Mouse (Mus musculus): ENCODE data around the gene Usp43.

Usp43 gene

GRCm38 (mm10) chr11:67897064-67897560 lies 24.8 kb downstream of the Usp43 start:
- peak; percentile 22 for DNase-seq (ENCODE audit: low read depth, low spot score)

DNA sequence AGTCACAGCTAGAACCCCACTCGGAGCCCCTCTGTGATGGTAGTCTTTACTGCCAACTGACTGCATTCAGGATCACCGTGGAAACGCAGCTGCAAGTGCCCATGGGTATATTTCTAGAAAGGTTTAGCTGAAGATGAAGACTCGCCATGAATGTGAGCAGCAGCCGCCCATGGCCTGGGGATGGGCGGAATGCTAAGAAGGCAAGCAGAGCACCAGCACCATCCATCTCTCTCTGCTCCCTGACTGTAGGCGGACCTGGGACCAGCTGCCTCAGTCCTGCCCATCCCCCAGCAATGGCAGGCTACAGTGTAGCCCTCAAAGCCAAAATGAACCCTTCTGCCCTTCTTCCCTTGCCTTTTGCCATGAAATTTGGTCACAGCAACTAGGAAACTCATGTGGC lies 26.3 kb downstream of the Usp43 start:
- no peak for DNase-seq (ENCODE audit: low read depth, low spot score)

- DNase-seq (ENCODE audit: low read depth, low spot score), result no peak
Measured at GRCm38 (mm10) chr11:67888521-67888920, 33.4 kb downstream of the Usp43 start.

DNA sequence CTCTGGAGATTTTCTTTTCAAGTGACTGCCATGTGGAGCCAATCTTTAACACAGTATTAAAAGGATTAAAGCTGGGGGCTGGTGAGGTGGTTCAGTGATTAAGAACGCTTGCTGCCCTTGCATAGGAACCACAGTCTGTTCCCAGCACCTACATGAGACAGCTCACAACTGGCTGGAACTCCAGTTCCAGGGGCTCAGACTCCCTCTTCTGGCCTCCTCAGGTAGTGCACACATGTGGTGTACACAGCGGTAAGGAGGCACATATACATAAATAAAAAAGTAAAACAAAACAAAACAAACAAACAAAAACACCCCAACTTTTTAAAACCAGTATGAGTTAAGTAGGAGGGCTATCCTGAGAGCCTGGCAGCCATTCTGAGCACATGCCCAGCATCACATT lies 36.0 kb downstream of the Usp43 start:
- no peak for DNase-seq (ENCODE audit: low read depth, low spot score)

DNA sequence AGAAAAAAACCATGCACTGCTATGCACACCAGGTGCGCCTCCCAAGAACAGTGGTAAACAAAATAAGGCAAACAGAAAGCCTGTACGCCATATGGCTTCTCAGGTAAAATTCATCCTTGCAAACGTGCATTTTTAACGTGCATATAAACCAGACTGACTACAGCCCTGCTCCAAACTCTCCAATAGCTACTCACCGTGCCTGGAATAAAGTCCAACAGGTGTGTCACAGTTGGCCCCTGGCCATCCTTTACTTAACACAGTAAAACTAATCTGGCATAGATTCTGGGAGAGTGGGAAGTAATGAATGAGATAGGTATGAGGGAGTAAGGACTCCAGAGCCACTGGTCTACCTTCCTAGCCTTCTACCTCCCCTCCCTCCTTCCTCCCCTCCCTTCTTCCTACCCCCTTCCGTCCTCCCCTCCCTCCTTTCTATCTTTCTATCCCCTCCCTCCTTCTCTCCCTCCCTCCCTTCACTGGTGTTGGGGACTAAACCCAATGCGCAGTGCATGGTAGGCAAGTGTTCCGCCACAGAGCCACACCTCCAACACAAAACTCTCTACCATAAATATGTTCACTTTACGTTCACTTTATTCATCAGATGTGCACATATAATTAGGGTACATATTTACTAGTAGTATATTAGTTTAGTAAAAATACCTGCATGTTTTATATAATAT lies 56.3 kb downstream of the Usp43 start:
- no peak for DNase-seq (ENCODE audit: low read depth, low spot score)

GRCm38 (mm10) chr11:67865100-67865499 lies 56.9 kb downstream of the Usp43 start:
- no peak for DNase-seq (ENCODE audit: low read depth, low spot score)

DNA sequence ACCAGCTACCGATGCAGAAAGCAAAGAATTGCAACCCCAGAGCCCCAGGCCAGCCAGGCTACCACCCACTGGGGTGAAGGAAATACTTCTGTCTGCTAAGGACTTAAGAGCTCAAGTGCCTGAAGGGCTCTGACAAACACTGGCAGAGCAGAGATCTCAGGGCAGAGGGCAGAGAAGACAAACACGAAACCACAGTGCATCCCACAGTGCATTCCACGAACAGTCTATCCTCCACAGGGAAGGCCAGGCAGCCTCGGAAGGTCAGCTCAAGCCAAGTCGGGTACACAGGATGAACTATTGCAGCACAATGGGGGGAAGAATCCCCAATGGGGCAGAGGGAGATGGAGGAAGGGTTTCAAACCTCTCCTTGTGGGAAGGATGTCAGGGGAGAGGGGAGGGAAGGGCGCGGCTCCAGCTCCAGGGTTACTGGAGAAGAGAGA lies 60.5 kb downstream of the Usp43 start:
- DNase-seq (ENCODE audit: low read depth, low spot score), result no peak

DNA sequence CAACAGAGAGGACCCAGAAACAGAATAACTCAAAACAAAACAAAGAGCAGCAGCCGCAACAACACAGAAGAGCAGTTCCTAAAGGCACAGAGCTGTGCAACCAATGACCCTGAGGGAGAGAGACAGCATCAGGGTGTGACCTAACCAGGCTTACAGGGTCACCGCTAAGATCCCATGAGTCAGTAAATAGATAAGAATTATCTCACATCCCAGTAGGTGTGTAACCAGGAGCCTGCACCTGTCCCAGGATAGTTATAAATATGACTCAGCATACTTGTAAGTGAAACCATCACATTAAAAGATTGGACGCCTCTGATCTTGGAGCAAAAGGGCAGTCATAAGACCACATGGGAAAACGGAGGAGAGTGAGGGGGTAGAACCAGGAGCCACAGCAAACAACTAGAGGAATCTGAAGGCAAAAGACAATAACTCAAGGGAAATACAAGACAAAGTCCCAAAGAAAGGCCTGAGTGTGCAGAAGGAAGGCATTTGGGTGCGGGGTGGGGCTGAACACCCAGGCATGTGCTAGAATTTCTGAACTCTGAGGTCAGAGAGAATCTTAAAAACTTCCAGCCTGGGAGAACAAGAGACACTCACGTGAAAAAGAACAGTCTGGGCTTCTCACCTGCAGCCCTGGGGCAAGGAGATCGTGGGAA lies 61.1 kb downstream of the Usp43 start:
- DNase-seq (ENCODE audit: low read depth, low spot score), result no peak

DNA sequence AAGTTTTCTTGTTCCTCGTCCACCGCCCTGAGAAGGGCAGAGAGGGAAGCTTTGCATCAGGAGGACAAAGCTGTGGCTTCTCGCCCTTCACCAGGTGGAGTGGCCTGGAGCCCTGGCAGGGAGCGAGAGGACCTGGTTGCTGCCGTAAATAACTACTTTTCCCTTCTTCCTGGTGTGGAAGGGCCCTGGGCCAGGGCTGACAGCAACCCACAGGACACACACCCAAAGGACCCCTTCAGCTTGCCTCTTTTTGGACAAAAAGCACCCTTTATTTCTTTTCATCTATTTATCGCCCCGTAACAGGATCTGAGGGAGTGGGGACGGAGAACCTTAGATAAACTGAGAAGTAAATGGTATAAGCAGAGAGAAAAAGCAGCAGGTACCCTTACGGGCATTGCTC lies 63.4 kb downstream of the Usp43 start:
- no peak for DNase-seq (ENCODE audit: low read depth, low spot score)

DNA sequence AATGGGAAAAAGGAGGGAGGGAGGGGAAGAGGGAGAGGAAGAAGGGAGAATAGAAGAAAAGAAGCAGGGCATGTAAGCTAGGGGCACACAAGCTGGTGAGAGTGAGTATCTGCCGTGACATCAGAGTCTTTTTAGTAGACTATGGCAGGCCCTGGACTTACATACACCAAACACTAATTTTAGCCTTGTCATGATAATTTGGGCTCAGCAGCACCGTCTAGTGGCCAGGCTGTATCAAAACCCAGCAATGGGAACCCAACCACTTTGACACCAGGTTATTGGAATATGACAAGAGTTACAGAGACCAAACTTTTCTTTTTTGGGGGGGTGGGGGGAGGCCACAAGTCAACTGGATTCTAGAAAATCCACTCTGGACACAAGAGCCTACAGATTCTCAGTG lies 66.9 kb downstream of the Usp43 start:
- DNase-seq (ENCODE audit: low read depth, low spot score), result no peak

- no peak for DNase-seq (ENCODE audit: low read depth, low spot score)
Measured at GRCm38 (mm10) chr11:67853996-67854395, 68.0 kb downstream of the Usp43 start.

- no peak for DNase-seq (ENCODE audit: low read depth, low spot score)
Measured at GRCm38 (mm10) chr11:67851770-67852169, 70.2 kb downstream of the Usp43 start.

- DNase-seq (ENCODE audit: low read depth, low spot score), result no peak
Measured at GRCm38 (mm10) chr11:67845193-67845592, 76.8 kb downstream of the Usp43 start.

DNA sequence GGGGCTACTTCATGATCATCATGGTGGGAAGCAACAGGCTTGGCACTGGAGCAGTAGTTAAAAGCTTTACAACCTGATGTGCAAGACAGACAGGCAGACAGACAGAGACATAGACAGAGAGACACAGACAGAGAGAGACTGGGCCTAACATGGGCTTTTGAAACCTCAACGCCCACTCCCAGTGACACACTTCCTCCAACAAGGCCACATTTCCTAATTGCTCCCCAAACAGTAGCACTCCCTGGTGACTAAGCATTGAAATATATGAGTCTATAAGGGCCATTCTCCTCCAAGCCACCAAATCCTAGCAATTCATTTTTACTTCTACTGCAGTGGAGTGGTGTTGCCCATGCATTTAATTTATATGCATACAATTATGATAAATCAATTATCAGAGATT lies 82.1 kb downstream of the Usp43 start:
- no peak for DNase-seq (ENCODE audit: low read depth, low spot score)

DNA sequence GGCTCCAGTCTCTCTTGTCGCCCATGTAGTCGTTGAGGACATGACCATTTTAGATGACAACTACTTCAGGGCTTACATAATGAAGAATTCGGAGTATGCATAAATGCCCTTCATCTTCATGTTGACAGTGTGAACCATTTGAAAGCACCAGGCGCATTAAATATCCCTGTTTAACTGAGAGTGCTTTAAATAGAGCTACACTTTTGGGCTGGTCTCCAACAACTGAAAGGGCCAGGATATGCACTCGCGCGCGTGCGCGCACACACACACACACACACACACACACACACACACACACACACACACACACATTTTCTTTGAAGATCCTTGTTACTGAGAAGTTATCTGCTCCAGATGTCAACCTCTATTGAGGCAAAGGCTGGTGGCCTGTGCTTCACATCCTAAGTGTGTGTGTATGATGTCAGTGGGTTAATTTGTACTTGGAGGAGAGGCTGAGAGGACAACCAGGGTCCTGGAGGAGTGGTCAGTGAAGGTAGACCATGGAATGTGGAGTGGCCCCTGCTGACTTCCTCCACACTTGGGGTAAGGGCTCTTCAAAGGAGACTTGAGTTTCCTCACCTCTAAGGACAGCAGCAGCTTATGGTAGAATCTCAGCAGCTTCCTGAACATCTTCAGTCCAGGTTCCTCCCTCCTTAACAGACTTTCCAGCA lies 86.4 kb downstream of the Usp43 start:
- no peak for DNase-seq (ENCODE audit: low read depth, low spot score)

DNA sequence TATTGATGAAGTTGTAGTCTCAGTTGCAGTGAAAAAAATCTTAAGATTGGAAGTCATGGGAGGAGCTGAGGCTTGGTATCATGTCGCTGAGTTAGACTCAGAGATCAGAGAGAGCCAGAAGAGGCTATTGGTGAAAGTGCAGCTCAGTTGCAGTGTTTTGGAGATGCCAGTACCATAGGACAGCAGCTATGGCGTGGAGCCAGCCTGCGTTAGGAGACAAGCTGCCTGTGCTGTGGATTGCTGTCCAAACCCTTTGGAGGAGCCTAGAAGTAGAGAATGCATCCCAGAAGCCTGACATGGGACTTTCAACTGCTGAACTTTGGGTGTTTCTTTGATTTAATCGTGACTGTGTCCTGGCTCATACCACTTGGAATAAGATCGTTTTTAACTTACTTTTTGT lies 90.1 kb downstream of the Usp43 start:
- DNase-seq (ENCODE audit: low read depth, low spot score), result no peak

DNA sequence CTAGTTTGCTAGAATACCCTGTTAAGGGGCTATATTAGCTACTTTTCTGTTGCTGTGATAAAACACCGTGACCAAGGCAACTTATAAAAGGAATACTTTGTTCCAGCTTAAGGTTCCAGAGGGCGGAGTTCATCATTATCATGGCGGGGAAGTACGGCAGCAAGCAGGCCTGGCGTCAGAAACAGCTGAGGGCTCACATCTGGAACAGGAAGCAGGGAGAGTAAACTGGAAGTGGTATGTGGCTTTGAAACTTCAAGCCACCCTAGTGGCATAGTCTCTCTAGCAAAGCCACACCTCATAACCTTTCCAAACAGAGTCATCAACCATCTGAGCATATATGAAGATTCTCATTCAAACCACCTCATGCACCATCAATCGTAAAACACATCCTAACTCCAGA lies 92.4 kb downstream of the Usp43 start:
- no peak for DNase-seq (ENCODE audit: low read depth, low spot score)

GRCm38 (mm10) chr11:67828360-67829059 lies 93.4 kb downstream of the Usp43 start:
- no peak for DNase-seq (ENCODE audit: low read depth, low spot score)

GRCm38 (mm10) chr11:67821560-67821959 lies 100.4 kb downstream of the Usp43 start:
- no peak for DNase-seq (ENCODE audit: low read depth, low spot score)

DNA sequence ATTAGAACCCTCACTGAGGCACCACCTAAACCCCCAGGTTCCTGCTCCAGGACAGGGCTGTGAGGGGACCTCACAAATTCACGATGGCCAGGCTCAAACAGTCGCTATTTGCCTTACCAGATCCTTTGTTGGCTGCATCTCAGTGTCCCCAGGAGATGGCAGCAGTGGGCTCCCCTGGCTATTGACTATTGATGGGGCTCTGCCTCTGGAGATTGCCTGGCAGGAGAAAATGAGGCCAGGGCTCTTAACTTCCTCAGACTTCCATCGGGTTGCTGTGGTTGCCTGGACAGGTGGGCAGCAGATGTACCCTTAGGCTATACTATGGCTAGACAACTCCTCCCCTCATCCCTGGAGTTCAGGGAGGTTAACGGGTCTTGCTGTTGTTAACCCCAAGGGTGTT lies 101.7 kb downstream of the Usp43 start:
- no peak for DNase-seq (ENCODE audit: low read depth, low spot score)

DNA sequence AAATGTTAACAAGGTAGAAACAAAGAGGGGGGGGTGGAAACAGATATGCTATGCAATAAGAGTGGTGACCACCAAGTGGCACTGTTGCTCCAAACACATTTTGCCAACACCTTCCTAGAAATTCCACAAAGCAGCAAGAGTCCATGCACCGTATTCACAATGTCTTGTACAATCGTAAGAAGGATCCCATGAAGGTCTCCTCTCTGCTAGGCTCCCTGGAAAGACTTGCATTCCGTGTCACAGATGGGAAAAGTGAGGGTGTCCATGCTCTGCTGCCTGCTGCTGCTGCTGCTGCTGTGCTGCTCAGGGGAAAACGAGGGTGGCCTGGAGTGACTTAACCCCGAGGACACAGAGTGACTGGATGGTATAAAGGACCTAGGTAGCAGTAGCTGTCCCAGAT lies 102.3 kb downstream of the Usp43 start:
- DNase-seq (ENCODE audit: low read depth, low spot score), result no peak

DNA sequence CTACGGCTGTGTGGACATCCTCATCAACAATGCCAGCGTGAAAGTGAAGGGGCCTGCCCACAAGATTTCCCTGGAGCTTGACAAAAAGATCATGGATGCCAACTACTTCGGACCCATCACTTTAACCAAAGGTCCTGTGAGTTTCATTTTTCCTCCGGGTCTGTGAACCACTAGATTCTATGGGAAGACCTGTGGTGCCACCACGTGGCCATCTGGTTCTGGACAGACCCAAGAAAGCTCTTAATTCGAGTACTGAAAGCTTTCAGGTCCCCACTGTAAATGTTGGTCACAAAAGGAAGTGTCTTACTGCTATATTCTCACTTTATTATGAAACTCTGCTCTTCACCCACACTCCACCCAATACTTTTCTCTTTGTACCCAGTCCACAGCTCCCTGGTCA lies 110.4 kb downstream of the Usp43 start:
- no peak for DNase-seq (ENCODE audit: low read depth, low spot score)
